Mouse (Mus musculus) stomach, embryonic 14.5 days (tissue): ENCODE measurements around the gene Tmprss12. TPM values are rescaled to one million over a fixed set of nuclear protein-coding genes. Genes with fewer than 3 reads are reported as not detected.
A peak's percentile ranks its signal among the peaks of the same experiment; 100 is the strongest.
"Not testable (repeated sequence)": the region's sequence is repeated elsewhere in the genome, so short reads cannot be mapped to it uniquely, and the experiment has no call there.

Source experiments
- ATAC-seq: fragments of 200-750 bp; cut with Nextera tagmentation; 2 replicates; pipeline ENCODE4 v1.8.0; 2017; ENCODE audit warnings: low read depth, moderate TSS enrichment; ENCODE audit not compliant: insufficient number of reproducible peaks, insufficient read depth, low FRiP score
- H3K27ac ChIP-seq: fragments of 300-500 bp; sonication (generic); 2 replicates; pipeline ENCODE4 v1.5.1; 2014; ENCODE audit warnings: mild to moderate bottlenecking, low read length, moderate library complexity, mixed read lengths
- H3K27me3 ChIP-seq: fragments of 300-500 bp; sonication (generic); 2 replicates; pipeline ENCODE4 v1.6.1; 2014; ENCODE audit warnings: low read length, control low read depth, mixed read lengths; ENCODE audit not compliant: control insufficient read depth, insufficient read depth
- H3K36me3 ChIP-seq: fragments of 300-500 bp; sonication (generic); 2 replicates; pipeline ENCODE4 v1.6.1; 2014; ENCODE audit warnings: mild to moderate bottlenecking, control low read depth, low read length, moderate library complexity, mixed read lengths; ENCODE audit not compliant: control insufficient read depth, insufficient read depth
- H3K4me1 ChIP-seq: fragments of 300-500 bp; sonication (generic); 2 replicates; pipeline ENCODE4 v1.6.1; 2014; ENCODE audit warnings: low read length, control low read depth, mixed read lengths; ENCODE audit not compliant: control insufficient read depth, insufficient read depth
- H3K4me2 ChIP-seq: fragments of 300-500 bp; sonication (generic); replicated peaks from 2 replicates; pipeline ENCODE4 v1.6.1; 2014; ENCODE audit warnings: low read depth, low read length, control low read depth
- H3K4me3 ChIP-seq: fragments of 300-500 bp; sonication (generic); 2 replicates; pipeline ENCODE4 v1.5.1; 2014; ENCODE audit warnings: low read depth, low read length, control low read depth
- H3K9ac ChIP-seq: fragments of 300-500 bp; sonication (generic); replicated peaks from 2 replicates; pipeline ENCODE4 v1.6.1; 2014; ENCODE audit warnings: low read depth, mild to moderate bottlenecking, control low read depth, low read length, moderate library complexity, mixed read lengths
- H3K9me3 ChIP-seq: fragments of 300-500 bp; sonication (generic); 2 replicates; pipeline ENCODE4 v1.6.1; 2016; ENCODE audit warnings: low read depth, low read length, control low read depth; ENCODE audit not compliant: control insufficient read depth
- WGBS: fragments of 180-500 bp; shearing (Covaris S2); extraction: QIAGEN DNeasy Blood & Tissue Kit; methylation state at CpG from one replicate; pipeline ENCODE4 v1.1.7; 2014; 5-methylcytosine and 5-hydroxymethylcytosine counted together
- polyA plus RNA-seq: library from polyadenylated mRNA; unstranded; fragments of >200 nt; fragmentation: Nextera tagmentation; extraction: Ambion mirVana; gene quantifications from 2 replicates; pipeline ENCODE4 v1.2.1, GENCODE M21; 2014

Tmprss12 gene
- polyA plus RNA-seq, 1 experiment from 2014 or later: 0.17 TPM

DNA sequence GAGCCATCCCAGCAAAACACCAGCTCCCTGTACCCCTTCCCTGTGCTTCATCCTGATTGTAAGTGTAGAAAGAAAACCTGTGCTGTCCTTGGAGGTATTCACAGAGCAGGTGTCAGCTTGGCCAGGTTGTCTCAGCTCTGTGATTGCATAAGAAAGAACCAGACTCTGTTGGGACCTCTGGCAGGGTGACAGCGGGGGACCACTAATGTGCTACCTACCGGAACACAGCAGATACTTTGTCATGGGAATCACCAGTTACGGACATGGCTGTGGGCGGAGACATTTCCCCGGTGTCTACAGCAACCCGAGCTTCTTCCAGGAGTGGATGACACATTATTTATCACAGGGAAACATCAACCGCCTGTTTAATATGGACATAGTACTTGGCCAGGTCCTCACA, 11.7 kb downstream of the Tmprss12 start:
- Histone ChIP-seq H3K9ac (no peak overlapping the region), H3K4me1 (no peaks in the 10 kb centered on the region), H3K4me2 (no peak overlapping the region), H3K9me3 (no peaks in the 10 kb centered on the region), H3K27ac (no peak overlapping the region), H3K27me3 (no peaks in the 10 kb centered on the region), H3K4me3 (no peak overlapping the region), H3K36me3 (no peaks in the 10 kb centered on the region)
- WGBS: 42% methylated on average over 7 of the region's 7 CpGs
- ATAC-seq: no peak

DNA sequence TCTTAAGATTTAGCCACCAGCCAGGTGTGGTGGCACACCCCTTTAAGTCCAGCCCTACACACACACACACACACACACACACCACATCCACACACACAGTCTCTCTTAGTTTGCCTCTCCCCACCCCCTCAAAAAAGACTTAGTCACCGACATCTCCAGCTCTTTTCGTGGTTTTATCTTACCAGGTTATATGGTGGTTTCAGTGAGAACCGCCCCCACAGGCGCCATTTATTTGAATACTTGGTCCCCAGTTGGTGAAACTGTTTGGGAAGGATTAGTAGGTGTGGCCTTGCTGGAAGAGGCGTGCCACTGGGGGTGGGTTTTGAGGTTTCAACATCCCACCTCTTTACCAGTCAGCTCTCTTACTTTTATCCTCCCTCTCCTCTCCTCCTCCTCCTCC, 17.2 kb downstream of the Tmprss12 start:
- 86% methylated on average over 5 of the region's 5 CpGs for WGBS
- Histone ChIP-seq H3K9ac (no peak overlapping the region), H3K4me1 (no peaks in the 10 kb centered on the region), H3K27ac (no peak overlapping the region), H3K4me2 (no peak overlapping the region), H3K4me3 (no peak overlapping the region), H3K9me3 (no peaks in the 10 kb centered on the region), H3K27me3 (no peaks in the 10 kb centered on the region), H3K36me3 (no peaks in the 10 kb centered on the region)
- no peak for ATAC-seq

DNA sequence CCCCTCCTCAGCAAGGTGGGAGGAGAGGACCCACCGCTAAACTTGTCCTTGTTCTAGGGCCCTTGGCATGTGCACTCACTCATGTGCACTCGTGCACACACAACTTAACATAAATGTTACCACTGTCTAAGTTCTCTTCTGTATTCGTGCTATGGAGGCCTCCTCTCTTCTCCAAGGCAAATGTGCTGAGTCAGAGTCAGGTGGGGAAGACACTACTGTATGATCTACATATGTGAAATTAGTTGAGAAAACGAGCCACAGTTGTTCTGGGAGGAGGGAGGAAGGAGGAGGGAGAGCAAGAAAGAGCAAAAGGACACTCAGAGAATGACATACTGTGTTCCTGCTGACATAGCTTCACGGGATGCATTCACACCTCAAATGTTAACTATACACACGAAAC, 19.9 kb downstream of the Tmprss12 start:
- Histone ChIP-seq H3K4me2 (no peak overlapping the region), H3K4me3 (no peak overlapping the region), H3K27me3 (no peaks in the 10 kb centered on the region), H3K27ac (no peak overlapping the region), H3K9me3 (no peaks in the 10 kb centered on the region), H3K36me3 (no peaks in the 10 kb centered on the region), H3K4me1 (peaks cover 9% of the 10 kb centered on the region; the same call in 1 of the 2 replicates), H3K9ac (no peak overlapping the region)
- 74% methylated on average over 6 of the region's 6 CpGs for WGBS
- ATAC-seq: no peak

GRCm38 (mm10) chr15:100301556-100301955, 20.9 kb downstream of the Tmprss12 start:
- Histone ChIP-seq H3K27me3 (no peaks in the 10 kb centered on the region), H3K9me3 (no peaks in the 10 kb centered on the region), H3K4me3 (no peak overlapping the region), H3K27ac (no peak overlapping the region), H3K4me1 (peaks cover 9% of the 10 kb centered on the region; the same call in 1 of the 2 replicates), H3K36me3 (no peaks in the 10 kb centered on the region), H3K9ac (no peak overlapping the region), H3K4me2 (no peak overlapping the region)
- 84% methylated on average over 15 of the region's 15 CpGs for WGBS
- no peak for ATAC-seq

- no peaks in the 10 kb centered on the region for H3K9me3 ChIP-seq
- H3K27me3 ChIP-seq: no peaks in the 10 kb centered on the region
- no peaks in the 10 kb centered on the region for H3K36me3 ChIP-seq
- H3K4me2 ChIP-seq: peak overlapping the region; percentile 61
- H3K27ac ChIP-seq: no peak overlapping the region
- 45% methylated on average over 8 of the region's 8 CpGs for WGBS
- ATAC-seq: no peak
- no peak overlapping the region for H3K9ac ChIP-seq
- H3K4me3 ChIP-seq: peak overlapping the region; percentile 46
- H3K4me1 ChIP-seq: peaks cover 9% of the 10 kb centered on the region; the same call in 1 of the 2 replicates
Measured at GRCm38 (mm10) chr15:100303428-100304018, 22.9 kb downstream of the Tmprss12 start.

DNA sequence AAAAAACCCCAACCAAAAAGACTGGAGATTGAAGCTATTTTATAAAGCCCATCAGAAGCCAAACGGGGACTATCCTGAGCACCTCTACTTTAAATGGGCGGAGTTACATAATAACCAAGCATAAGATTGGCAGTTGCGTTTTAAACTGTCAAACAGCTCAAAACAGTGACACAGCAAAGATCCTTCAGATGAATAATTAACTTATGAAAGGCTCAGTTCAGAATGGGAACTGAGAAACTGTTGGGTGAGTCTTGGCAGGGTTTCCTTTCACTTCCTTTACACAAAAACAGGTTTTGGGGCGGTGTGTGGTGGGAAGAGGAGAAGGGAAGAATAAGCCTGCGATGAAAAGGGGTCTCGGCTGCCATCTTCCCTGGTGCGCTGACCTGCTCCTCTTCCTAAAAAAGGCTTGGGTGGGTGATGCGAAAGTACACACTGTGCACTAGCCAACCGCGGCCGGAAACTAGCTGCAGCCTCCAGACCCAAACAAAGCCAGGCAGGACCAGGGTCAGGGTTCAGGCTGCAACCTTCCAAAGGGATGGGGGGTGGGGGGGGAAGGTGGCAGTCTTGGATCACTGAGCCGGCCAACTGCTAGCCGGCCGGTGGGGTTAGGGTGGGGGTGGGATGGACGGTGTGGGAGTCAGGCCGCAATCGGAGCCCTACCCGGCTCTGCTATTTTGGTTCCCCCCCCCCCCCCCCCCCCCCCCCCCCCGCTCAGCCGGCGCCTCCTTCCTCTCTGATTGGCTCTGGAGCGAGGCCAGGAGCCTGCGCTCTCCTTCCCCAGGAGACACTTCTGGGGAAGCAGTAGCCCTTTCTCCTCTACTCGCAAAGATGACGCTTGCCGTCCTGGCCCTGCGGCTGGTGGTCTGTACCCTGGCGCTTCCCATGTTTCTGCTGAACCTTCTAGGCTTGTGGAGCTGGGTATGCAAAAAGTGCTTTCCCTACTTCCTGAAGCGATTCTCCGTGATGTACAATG, 23.7 kb downstream of the Tmprss12 start, which contains the start of gene Mettl7a1:
Gene Mettl7a1, plus strand, starts transcription at position 122 of the 973 bp plus-strand sequence.
- WGBS: 2% methylated on average over 22 of the region's 30 CpGs
- peaks cover 9% of the 10 kb centered on the region; the same call in 1 of the 2 replicates for H3K4me1 ChIP-seq
- H3K4me2 ChIP-seq: peak within 1 kb of the TSS; percentile 61
- H3K27me3 ChIP-seq: no peaks in the 10 kb centered on the region
- ATAC-seq: peak; percentile 77; the same call in 1 of the 2 replicates
- H3K9me3 ChIP-seq: no peaks in the 10 kb centered on the region
- no peaks in the 10 kb centered on the region for H3K36me3 ChIP-seq
- peak within 1 kb of the TSS; percentile 45 for H3K9ac ChIP-seq
- peak within 1 kb of the TSS; percentile 84 for H3K27ac ChIP-seq
- H3K4me3 ChIP-seq: peak within 1 kb of the TSS; percentile 46

DNA sequence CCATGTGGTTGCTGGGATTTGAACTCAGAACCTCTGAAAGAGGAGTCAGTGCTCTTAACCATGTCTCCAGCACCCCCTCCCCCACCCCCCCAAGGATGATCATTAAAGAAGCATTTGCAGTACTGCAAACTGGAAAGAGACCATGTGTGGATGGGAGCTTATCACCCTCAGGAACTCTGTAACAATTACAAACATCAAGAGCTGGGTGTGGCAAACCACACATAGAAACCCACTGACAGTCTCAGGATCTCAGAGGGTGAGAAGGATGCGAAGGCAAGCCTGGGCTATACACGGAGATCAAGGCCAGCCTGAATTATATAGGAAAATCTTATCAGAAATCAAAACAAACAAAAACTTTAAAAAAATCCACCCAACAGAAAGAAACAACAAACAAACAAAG, 25.6 kb downstream of the Tmprss12 start:
- H3K27ac ChIP-seq: no peak overlapping the region
- no peak overlapping the region for H3K4me3 ChIP-seq
- H3K4me1 ChIP-seq: peaks cover 9% of the 10 kb centered on the region; the same call in 1 of the 2 replicates
- H3K4me2 ChIP-seq: no peak overlapping the region; the same call in 1 of the 2 replicates
- H3K9ac ChIP-seq: no peak overlapping the region
- H3K9me3 ChIP-seq: no peaks in the 10 kb centered on the region
- no peak for ATAC-seq
- WGBS: 67% methylated on average over 2 of the region's 2 CpGs
- no peaks in the 10 kb centered on the region for H3K36me3 ChIP-seq
- H3K27me3 ChIP-seq: no peaks in the 10 kb centered on the region

GRCm38 (mm10) chr15:100307438-100308096, 26.9 kb downstream of the Tmprss12 start:
- H3K27ac ChIP-seq, H3K9me3 ChIP-seq, H3K36me3 ChIP-seq, H3K4me3 ChIP-seq, H3K27me3 ChIP-seq, H3K4me2 ChIP-seq, H3K9ac ChIP-seq: not testable (repeated sequence)
- WGBS: 27% methylated on average over 9 of the region's 11 CpGs
- H3K4me1 ChIP-seq: peaks cover 13% of the 10 kb centered on the region; the same call in 1 of the 2 replicates
- peak; percentile 34; the same call in 1 of the 2 replicates for ATAC-seq
